Mouse (Mus musculus): ENCODE measurements around the gene Cacna2d2. TPM values are rescaled to one million over a fixed set of nuclear protein-coding genes. Genes with fewer than 3 reads are reported as not detected.
"Not testable (repeated sequence)": the region's sequence is repeated elsewhere in the genome, so short reads cannot be mapped to it uniquely, and the experiment has no call there.

Cacna2d2 gene
- polyA plus RNA-seq, 1 experiment from 2014 or later, result not detected

DNA sequence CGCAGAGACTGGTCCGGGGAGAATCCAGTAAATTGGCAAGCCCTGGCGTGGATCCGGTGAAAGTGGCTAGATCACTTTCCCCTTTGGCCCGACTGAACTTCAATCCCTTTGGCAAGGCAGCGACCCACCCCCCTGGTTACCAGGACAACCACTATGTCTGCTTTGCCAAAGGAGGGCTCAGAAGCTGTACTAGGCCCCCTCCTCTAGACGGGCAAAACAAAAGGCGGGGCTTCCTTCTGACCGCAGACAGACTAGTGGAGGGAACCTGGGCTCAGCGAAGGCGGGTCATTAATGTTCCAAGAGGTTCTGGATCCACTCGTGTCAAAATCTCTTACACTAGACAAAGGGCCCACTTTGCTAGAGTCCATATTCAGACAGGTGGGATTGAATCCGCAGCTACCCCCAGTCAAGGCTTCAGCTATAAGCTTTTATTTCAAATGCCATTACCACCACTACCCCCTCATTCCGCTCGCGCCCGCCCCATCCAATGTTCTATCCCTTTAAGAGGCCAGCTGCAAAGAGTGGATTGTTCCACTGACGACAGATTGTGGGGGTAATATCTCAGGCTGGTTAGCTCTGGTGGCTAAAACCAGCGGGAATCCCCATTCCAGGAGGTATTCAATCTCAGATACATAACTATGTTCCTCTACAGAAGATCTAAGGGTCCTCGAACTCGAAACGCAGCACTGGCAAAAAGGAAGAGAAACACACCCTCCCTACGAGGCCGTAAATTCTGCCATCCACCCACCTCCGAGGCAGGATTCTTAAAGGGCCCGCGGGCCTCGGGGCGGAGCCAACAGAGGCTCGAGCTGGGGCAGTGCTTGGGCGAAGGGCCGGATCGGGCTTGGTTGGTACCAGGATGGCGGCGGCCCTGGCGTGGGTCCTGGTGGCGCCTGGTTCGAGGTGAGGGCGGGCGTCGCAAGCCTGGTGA lies 169.2 kb downstream of the Cacna2d2 start:
- Histone ChIP-seq H3K4me1 (ENCODE audit: insufficient read depth) (peaks cover 27% of the 10 kb centered on the region), H3K9me3 (ENCODE audit: low read depth, low read length) (no peaks in the 10 kb centered on the region), H3K4me2 (peak overlapping the region; percentile 65), H3K27me3 (ENCODE audit: insufficient read depth, low read length) (no peaks in the 10 kb centered on the region), H3K36me3 (ENCODE audit: insufficient read depth) (peaks cover 50% of the 10 kb centered on the region), H3K9ac (peak overlapping the region; percentile 89), H3K27ac (ENCODE audit: low read depth) (peak overlapping the region; percentile 92), H3K4me3 (ENCODE audit: low read depth, low read length) (peak overlapping the region; percentile 84)
- no peak for TF ChIP-seq CTCF (IDR thresholded peaks at IDR 0.05; ENCODE audit: low read depth)
- peak; percentile 82 for ATAC-seq (ENCODE audit: insufficient read depth)
- DNase-seq, result peak; percentile 94
- WGBS, result under 1% methylated on average over 41 of the region's 41 CpGs

DNA sequence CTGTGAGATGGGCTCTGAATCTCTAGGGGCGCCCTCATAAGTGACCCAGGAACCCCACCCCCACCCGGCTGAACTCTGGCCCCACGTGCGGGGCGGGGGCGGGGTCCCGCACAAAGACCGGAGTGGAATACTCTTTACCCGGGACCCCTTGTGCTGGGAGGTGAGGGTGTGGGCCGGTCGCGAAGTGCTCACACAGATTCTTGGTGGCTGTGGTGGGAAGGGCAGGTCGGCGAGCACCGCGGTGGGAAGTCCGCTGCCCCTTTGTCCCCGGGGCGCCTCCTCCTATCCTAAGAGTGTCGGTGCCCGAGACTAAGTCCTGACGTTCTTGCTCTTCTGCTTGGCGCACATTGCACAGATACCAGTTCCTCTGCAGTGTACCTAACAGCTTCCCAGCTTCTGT lies 169.9 kb downstream of the Cacna2d2 start:
- peak; percentile 55 for DNase-seq
- no peak for TF ChIP-seq CTCF (IDR thresholded peaks at IDR 0.05; ENCODE audit: low read depth)
- ATAC-seq (ENCODE audit: insufficient read depth), result peak; percentile 18
- H3K4me1 ChIP-seq (ENCODE audit: insufficient read depth), result peaks cover 21% of the 10 kb centered on the region
- peaks cover 52% of the 10 kb centered on the region for H3K36me3 ChIP-seq (ENCODE audit: insufficient read depth)
- peak overlapping the region; percentile 84 for H3K4me3 ChIP-seq (ENCODE audit: low read depth, low read length)
- peak overlapping the region; percentile 89 for H3K9ac ChIP-seq
- H3K27ac ChIP-seq (ENCODE audit: low read depth), result peak overlapping the region; percentile 92
- no peaks in the 10 kb centered on the region for H3K27me3 ChIP-seq (ENCODE audit: insufficient read depth, low read length)
- no peaks in the 10 kb centered on the region for H3K9me3 ChIP-seq (ENCODE audit: low read depth, low read length)
- WGBS, result under 1% methylated on average over 23 of the region's 23 CpGs
- peak overlapping the region; percentile 65 for H3K4me2 ChIP-seq

- DNase-seq, result no peak
- peak overlapping the region; percentile 89 for H3K9ac ChIP-seq
- no peaks in the 10 kb centered on the region for H3K9me3 ChIP-seq (ENCODE audit: low read depth, low read length)
- ATAC-seq (ENCODE audit: insufficient read depth), result no peak
- peak; percentile 12; the same call in 1 of the 2 replicates for TF ChIP-seq CTCF (IDR thresholded peaks at IDR 0.05; ENCODE audit: low read depth)
- 24% methylated on average over 13 of the region's 13 CpGs for WGBS
- no peaks in the 10 kb centered on the region for H3K27me3 ChIP-seq (ENCODE audit: insufficient read depth, low read length)
- peaks cover 49% of the 10 kb centered on the region for H3K36me3 ChIP-seq (ENCODE audit: insufficient read depth)
- peak overlapping the region; percentile 65 for H3K4me2 ChIP-seq
- peak overlapping the region; percentile 92 for H3K27ac ChIP-seq (ENCODE audit: low read depth)
- H3K4me3 ChIP-seq (ENCODE audit: low read depth, low read length), result peak overlapping the region; percentile 84
- H3K4me1 ChIP-seq (ENCODE audit: insufficient read depth), result peaks cover 21% of the 10 kb centered on the region
Observed at GRCm38 (mm10) chr9:107570016-107570415, 170.6 kb downstream of the Cacna2d2 start.

- no peaks in the 10 kb centered on the region for H3K27me3 ChIP-seq (ENCODE audit: insufficient read depth, low read length)
- WGBS, result 84% methylated on average over 21 of the region's 21 CpGs
- peaks cover 43% of the 10 kb centered on the region for H3K36me3 ChIP-seq (ENCODE audit: insufficient read depth)
- no peak for TF ChIP-seq CTCF (IDR thresholded peaks at IDR 0.05; ENCODE audit: low read depth)
- no peaks in the 10 kb centered on the region for H3K9me3 ChIP-seq (ENCODE audit: low read depth, low read length)
- peaks cover 23% of the 10 kb centered on the region for H3K4me1 ChIP-seq (ENCODE audit: insufficient read depth)
- DNase-seq (no peak), ATAC-seq (ENCODE audit: insufficient read depth) (no peak)
- peak overlapping the region; percentile 84 for H3K4me3 ChIP-seq (ENCODE audit: low read depth, low read length)
- H3K9ac ChIP-seq, result peak overlapping the region; percentile 89
- peak overlapping the region; percentile 92 for H3K27ac ChIP-seq (ENCODE audit: low read depth)
- peak overlapping the region; percentile 65 for H3K4me2 ChIP-seq
Observed at GRCm38 (mm10) chr9:107570845-107571244, 171.4 kb downstream of the Cacna2d2 start.

DNA sequence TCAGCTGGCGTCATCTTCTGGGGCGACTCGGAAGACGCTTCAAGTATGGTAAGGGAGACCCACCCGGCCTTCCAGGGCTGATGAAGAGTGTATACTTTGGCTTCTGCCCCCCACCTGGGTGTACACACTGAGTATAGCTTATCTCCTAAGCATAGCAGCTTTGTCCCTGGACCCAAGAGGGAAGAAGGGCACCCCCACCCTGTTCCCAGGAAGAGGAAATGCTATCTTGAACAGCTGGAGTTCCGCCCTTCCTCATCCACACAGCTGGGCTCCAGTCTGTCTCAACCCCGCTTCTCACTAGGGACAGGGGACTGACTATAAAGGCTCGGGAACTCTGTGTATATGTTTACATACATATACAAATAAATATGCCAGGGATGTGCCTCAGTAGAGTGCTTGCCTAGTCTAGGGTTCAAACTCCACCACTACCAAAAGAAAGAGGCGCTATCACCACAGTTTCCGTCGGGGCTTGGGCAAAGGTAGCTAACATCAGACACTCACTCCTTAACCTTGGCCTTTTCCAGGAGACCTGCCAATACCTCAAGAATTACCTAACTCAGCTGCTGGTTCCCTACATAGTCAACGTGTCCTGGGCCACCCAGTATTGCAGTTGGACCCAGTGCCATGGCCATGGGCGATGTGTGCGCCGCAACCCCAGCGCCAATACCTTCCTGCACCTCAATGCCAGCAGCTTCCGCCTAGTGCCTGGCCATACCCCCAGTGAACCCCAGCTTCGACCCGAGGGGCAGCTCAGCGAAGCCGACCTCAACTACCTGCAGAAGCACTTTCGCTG lies 172.3 kb downstream of the Cacna2d2 start:
- no peak for ATAC-seq (ENCODE audit: insufficient read depth)
- Histone ChIP-seq H3K27ac (ENCODE audit: low read depth) (peak overlapping the region; percentile 36; the same call in 1 of the 2 replicates), H3K9me3 (ENCODE audit: low read depth, low read length) (no peaks in the 10 kb centered on the region), H3K9ac (peak overlapping the region; percentile 89; the same call in 1 of the 2 replicates), H3K4me3 (ENCODE audit: low read depth, low read length) (peak overlapping the region; percentile 84; the same call in 1 of the 2 replicates), H3K4me2 (peak overlapping the region; percentile 65), H3K27me3 (ENCODE audit: insufficient read depth, low read length) (no peaks in the 10 kb centered on the region), H3K4me1 (ENCODE audit: insufficient read depth) (peaks cover 29% of the 10 kb centered on the region), H3K36me3 (ENCODE audit: insufficient read depth) (peaks cover 43% of the 10 kb centered on the region)
- WGBS, result 84% methylated on average over 22 of the region's 22 CpGs
- no peak for DNase-seq
- TF ChIP-seq CTCF (IDR thresholded peaks at IDR 0.05; ENCODE audit: low read depth), result no peak

DNA sequence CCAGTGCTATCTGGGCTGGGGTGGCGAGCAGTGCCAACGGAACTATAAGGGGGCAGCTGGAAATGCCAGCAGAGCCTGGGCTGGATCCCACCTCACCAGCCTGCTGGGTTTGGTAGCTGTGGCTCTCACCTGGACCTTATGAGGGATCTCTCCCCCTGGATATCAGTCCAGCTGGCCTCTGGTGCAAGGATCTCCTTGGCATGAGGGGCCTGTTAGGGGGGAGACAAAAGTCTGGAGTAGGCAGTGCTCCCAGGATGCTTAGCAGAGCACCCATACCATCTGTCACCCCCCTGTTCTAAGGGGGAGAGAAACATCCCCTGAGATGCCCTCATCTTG lies 172.9 kb downstream of the Cacna2d2 start:
- no peak for TF ChIP-seq CTCF (IDR thresholded peaks at IDR 0.05; ENCODE audit: low read depth)
- DNase-seq (no peak), ATAC-seq (ENCODE audit: insufficient read depth) (no peak)
- Histone ChIP-seq H3K36me3 (ENCODE audit: insufficient read depth) (peaks cover 43% of the 10 kb centered on the region), H3K4me2 (no peak overlapping the region), H3K27me3 (ENCODE audit: insufficient read depth, low read length) (no peaks in the 10 kb centered on the region), H3K27ac (ENCODE audit: low read depth) (no peak overlapping the region), H3K9ac (no peak overlapping the region), H3K9me3 (ENCODE audit: low read depth, low read length) (no peaks in the 10 kb centered on the region), H3K4me1 (ENCODE audit: insufficient read depth) (peaks cover 30% of the 10 kb centered on the region), H3K4me3 (ENCODE audit: low read depth, low read length) (no peak overlapping the region)
- 95% methylated on average over 2 of the region's 2 CpGs for WGBS

- H3K4me2 ChIP-seq; ATAC-seq (ENCODE audit: insufficient read depth); H3K4me3 ChIP-seq (ENCODE audit: low read depth, low read length); H3K9ac ChIP-seq; DNase-seq; H3K27me3 ChIP-seq (ENCODE audit: insufficient read depth, low read length); H3K9me3 ChIP-seq (ENCODE audit: low read depth, low read length); H3K27ac ChIP-seq (ENCODE audit: low read depth): not testable (repeated sequence)
- 0 out of 2 replicates have a peak, but pooled peaks have one; percentile 21 for TF ChIP-seq CTCF (IDR thresholded peaks at IDR 0.05; ENCODE audit: low read depth)
- peaks cover 29% of the 10 kb centered on the region for H3K4me1 ChIP-seq (ENCODE audit: insufficient read depth)
- H3K36me3 ChIP-seq (ENCODE audit: insufficient read depth), result peaks cover 43% of the 10 kb centered on the region
- 82% methylated on average over 6 of the region's 6 CpGs for WGBS
Observed at GRCm38 (mm10) chr9:107573774-107574173, 174.4 kb downstream of the Cacna2d2 start.
